Mouse (Mus musculus): ENCODE measurements around the gene Nkd2.

The Nkd2 gene

GRCm38 (mm10) chr13:73816338-73816737, 31.1 kb downstream of the Nkd2 start:
- DNase-seq (ENCODE audit: low read depth, low spot score), result no peak

- DNase-seq (ENCODE audit: low read depth, low spot score), result no peak
These were observed 33.2 kb downstream of the Nkd2 start for GRCm38 (mm10) chr13:73814181-73814580.

- no peak for DNase-seq (ENCODE audit: low read depth, low spot score)
These were observed 34.5 kb downstream of the Nkd2 start for GRCm38 (mm10) chr13:73812936-73813335.

GRCm38 (mm10) chr13:73804914-73805313, 42.5 kb downstream of the Nkd2 start:
- no peak for DNase-seq (ENCODE audit: low read depth, low spot score)

GRCm38 (mm10) chr13:73803450-73804178, 43.8 kb downstream of the Nkd2 start:
- DNase-seq (ENCODE audit: low read depth, low spot score), result no peak

GRCm38 (mm10) chr13:73799110-73799509, 48.3 kb downstream of the Nkd2 start:
- no peak for DNase-seq (ENCODE audit: low read depth, low spot score)

- no peak for DNase-seq (ENCODE audit: low read depth, low spot score)
These were observed 54.3 kb downstream of the Nkd2 start for GRCm38 (mm10) chr13:73793171-73793570.

- DNase-seq (ENCODE audit: low read depth, low spot score), result no peak
These were observed 55.3 kb downstream of the Nkd2 start for GRCm38 (mm10) chr13:73792176-73792575.

- DNase-seq (ENCODE audit: low read depth, low spot score), result no peak
These were observed 64.9 kb downstream of the Nkd2 start for GRCm38 (mm10) chr13:73782486-73782885.

GRCm38 (mm10) chr13:73777578-73777977, 69.9 kb downstream of the Nkd2 start:
- DNase-seq (ENCODE audit: low read depth, low spot score), result no peak

- DNase-seq (ENCODE audit: low read depth, low spot score), result no peak
These were observed 71.6 kb downstream of the Nkd2 start for GRCm38 (mm10) chr13:73775786-73776185.

- peak; percentile 49 for DNase-seq (ENCODE audit: low read depth, low spot score)
These were observed 73.8 kb downstream of the Nkd2 start for GRCm38 (mm10) chr13:73773519-73774205.

- peak; percentile 80 for DNase-seq (ENCODE audit: low read depth, low spot score)
These were observed 74.8 kb downstream of the Nkd2 start for GRCm38 (mm10) chr13:73772655-73773054.

- no peak for DNase-seq (ENCODE audit: low read depth, low spot score)
These were observed 76.3 kb downstream of the Nkd2 start for GRCm38 (mm10) chr13:73771131-73771530.

- DNase-seq (ENCODE audit: low read depth, low spot score), result no peak
These were observed 77.3 kb downstream of the Nkd2 start for GRCm38 (mm10) chr13:73769916-73770682.

Data from CD4-positive, CD25-positive, alpha-beta regulatory T cell, adult 2 months (primary cell).